Mouse (Mus musculus) bone marrow, adult 2 months (tissue): Measurements from ENCODE around the gene Igf2bp1. TPM values are rescaled to one million over a fixed set of nuclear protein-coding genes. Genes with fewer than 3 reads are reported as not detected.

Experiments
- H3K27ac ChIP-seq: fragments of 200-500 bp; 2 replicates; pipeline ENCODE4 v1.5.1; 2012; ENCODE audit warnings: low read depth, mild to moderate bottlenecking, control low read depth, inconsistent platforms, low read length; ENCODE audit not compliant: control insufficient read depth, poor library complexity, insufficient read depth
- H3K4me1 ChIP-seq: fragments of 200-500 bp; 2 replicates; pipeline ENCODE4 v1.6.1; 2011; ENCODE audit warnings: low read length; ENCODE audit not compliant: control insufficient read depth, insufficient read depth
- H3K4me3 ChIP-seq: fragments of 200-500 bp; replicated peaks from 2 replicates; pipeline ENCODE3; 2011; ENCODE audit warnings: mild to moderate bottlenecking, low read depth, low read length, control low read depth; ENCODE audit not compliant: control insufficient read depth
- CTCF ChIP-seq: fragments of 200-500 bp; IDR thresholded peaks from 2 replicates; pipeline ENCODE4 v1.5.1; 2011; ENCODE audit warnings: low read length, control low read depth; ENCODE audit not compliant: control insufficient read depth, insufficient read depth
- POLR2A ChIP-seq: fragments of 200-500 bp; IDR thresholded peaks from 2 replicates; pipeline ENCODE4 v1.6.1; 2011; ENCODE audit warnings: low read depth, mild to moderate bottlenecking, control low read depth, low read length, borderline replicate concordance; ENCODE audit not compliant: control insufficient read depth
- WGBS: fragments of 180-500 bp; shearing (Covaris S2); methylation state at CpG from one replicate; pipeline ENCODE4 v1.1.7; 2018; 5-methylcytosine and 5-hydroxymethylcytosine counted together
- polyA plus RNA-seq: library from polyadenylated mRNA; stranded (reverse); fragments of >200 nt; gene quantifications from 2 replicates; pipeline ENCODE4 v1.2.4, GENCODE M21; 2011; ENCODE audit warnings: low replicate concordance; ENCODE audit not compliant: missing spikeins, insufficient read depth, insufficient read length

Igf2bp1 gene
- polyA plus RNA-seq, 1 experiment = 19.8 TPM

DNA sequence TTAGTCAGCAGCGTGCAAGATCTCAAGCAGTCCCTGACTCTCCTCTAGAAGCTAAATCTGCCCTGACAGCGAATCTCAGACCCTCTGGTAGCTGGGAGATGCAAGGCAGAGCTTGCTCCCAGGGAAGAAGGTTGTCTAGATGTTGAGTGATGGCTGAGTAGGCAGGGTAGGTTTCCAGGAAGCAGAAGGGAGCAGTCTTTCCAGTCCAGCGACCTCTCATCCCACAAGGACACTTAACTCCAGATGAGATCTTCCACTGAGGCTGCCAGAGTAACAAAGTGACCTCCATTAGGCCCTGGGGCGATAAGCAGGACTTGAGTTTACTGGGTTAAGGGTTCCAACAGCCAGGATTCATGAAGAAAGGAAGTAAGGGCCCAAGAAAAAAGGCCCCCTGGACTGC is 14.9 kb upstream of the Igf2bp1 start:
- no peaks in the 10 kb centered on the region for H3K4me1 ChIP-seq
- H3K27ac ChIP-seq = no peak overlapping the region
- no peak overlapping the region for H3K4me3 ChIP-seq
- WGBS = 62% methylated on average over 4 of the region's 4 CpGs
- TF ChIP-seq POLR2A (no peak), CTCF (no peak)

GRCm38 (mm10) chr11:96017941-96018351 is 12.2 kb upstream of the Igf2bp1 start:
- TF ChIP-seq POLR2A (no peak), CTCF (no peak)
- no peak overlapping the region for H3K4me3 ChIP-seq
- 55% methylated on average over 9 of the region's 9 CpGs for WGBS
- no peak overlapping the region for H3K27ac ChIP-seq
- no peaks in the 10 kb centered on the region for H3K4me1 ChIP-seq

DNA sequence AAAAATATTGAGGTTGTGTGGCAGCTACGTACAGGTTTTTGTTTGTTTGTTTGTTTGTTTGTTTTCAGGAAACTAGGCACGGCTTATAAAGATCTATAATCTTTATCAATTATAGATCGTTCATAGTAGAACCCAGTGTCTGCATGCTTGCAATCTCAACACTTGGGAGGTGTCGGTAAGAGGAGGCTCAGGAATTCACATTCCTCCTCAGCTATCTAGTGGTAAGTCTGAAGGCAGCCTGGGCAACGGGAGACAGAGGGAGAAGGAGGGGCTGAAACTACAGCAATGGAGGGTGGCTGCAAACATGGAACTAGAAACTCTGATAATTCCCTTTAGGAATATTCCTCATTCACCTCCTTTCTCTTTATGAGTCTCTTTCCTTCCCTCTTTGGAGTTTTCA is 9.7 kb upstream of the Igf2bp1 start:
- H3K4me3 ChIP-seq = no peak overlapping the region
- no peaks in the 10 kb centered on the region for H3K4me1 ChIP-seq
- 57% methylated on average over 5 of the region's 5 CpGs for WGBS
- TF ChIP-seq CTCF = no peak
- TF ChIP-seq POLR2A = no peak
- no peak overlapping the region for H3K27ac ChIP-seq

GRCm38 (mm10) chr11:96011982-96012381 is 6.2 kb upstream of the Igf2bp1 start:
- Histone ChIP-seq H3K4me3 (no peak overlapping the region), H3K27ac (no peak overlapping the region), H3K4me1 (no peaks in the 10 kb centered on the region)
- WGBS = 15% methylated on average over 5 of the region's 8 CpGs
- TF ChIP-seq POLR2A (no peak), CTCF (no peak)

- Histone ChIP-seq H3K27ac (no peak overlapping the region), H3K4me1 (no peaks in the 10 kb centered on the region; the same call in 1 of the 2 replicates), H3K4me3 (no peak overlapping the region)
- TF ChIP-seq CTCF = no peak
- no peak for TF ChIP-seq POLR2A
- 8% methylated on average over 1 of the region's 1 CpGs for WGBS
Observed at GRCm38 (mm10) chr11:96008827-96009226, 3.1 kb upstream of the Igf2bp1 start.

DNA sequence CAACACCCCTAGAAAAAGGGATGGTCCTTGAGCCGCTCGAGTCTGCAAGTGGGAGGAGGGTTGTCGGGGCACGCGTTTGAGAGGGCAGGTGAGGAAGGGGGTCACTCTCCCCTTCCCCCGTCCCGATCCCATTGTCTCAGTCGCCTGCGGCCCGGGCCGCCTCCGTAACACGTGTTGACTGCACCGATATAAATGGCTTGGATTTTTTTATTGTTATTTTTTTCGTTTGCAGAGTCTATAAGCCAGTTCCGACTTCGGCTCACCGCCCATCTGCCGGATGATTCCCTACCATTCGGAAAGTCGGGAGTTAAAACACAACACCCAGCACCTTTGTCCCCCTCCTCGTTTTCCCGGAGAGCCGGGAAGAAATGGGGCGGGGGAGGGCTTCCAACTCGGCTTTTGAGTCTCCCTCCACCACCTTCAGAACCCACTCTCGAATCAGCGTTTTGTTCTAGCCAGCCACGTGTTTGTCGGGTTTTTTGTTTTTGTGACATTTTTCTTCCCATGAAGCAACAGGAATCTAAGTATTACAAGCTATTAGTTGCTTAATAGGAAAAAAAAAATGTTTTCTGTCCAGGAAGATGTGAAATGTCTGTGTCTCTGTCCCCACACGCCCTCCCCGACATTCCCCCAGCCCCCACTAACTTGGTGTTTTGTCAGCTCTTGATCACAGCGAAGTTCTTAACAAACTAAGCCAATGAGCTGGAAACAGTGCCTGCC is 1.9 kb upstream of the Igf2bp1 start:
- Histone ChIP-seq H3K4me1 (no peaks in the 10 kb centered on the region; the same call in 1 of the 2 replicates), H3K27ac (no peak overlapping the region), H3K4me3 (no peak overlapping the region)
- TF ChIP-seq CTCF = no peak
- no peak for TF ChIP-seq POLR2A
- WGBS = 3% methylated on average over 33 of the region's 33 CpGs

- Histone ChIP-seq H3K4me3 (no peak overlapping the region), H3K27ac (no peak overlapping the region), H3K4me1 (no peaks in the 10 kb centered on the region; the same call in 1 of the 2 replicates)
- no peak for TF ChIP-seq POLR2A
- no peak for TF ChIP-seq CTCF
- WGBS = 3% methylated on average over 65 of the region's 67 CpGs
Observed at GRCm38 (mm10) chr11:96006852-96007515, 1.2 kb upstream of the Igf2bp1 start.

GRCm38 (mm10) chr11:96006367-96006851 is 669 bp upstream of the Igf2bp1 start:
- Histone ChIP-seq H3K4me3 (no peak overlapping the region), H3K4me1 (no peaks in the 10 kb centered on the region; the same call in 1 of the 2 replicates), H3K27ac (no peak overlapping the region)
- WGBS = 3% methylated on average over 33 of the region's 33 CpGs
- no peak for TF ChIP-seq POLR2A
- TF ChIP-seq CTCF = no peak
